Mouse (Mus musculus) liver, embryonic 15.5 days (tissue): Measurements from ENCODE around the gene Gpank1. TPM values are rescaled to one million over a fixed set of nuclear protein-coding genes. Genes with fewer than 3 reads are reported as not detected.
A peak's percentile ranks its signal among the peaks of the same experiment; 100 is the strongest.

Experiments
- ATAC-seq: fragments of 200-750 bp; cut with Nextera tagmentation; 2 replicates; pipeline ENCODE4 v1.8.0; 2017; ENCODE audit warnings: moderate number of reproducible peaks, mild to moderate bottlenecking, moderate library complexity; ENCODE audit not compliant: insufficient read depth
- H3K27ac ChIP-seq: fragments of 300-500 bp; sonication (generic); replicated peaks from 2 replicates; pipeline ENCODE4 v1.5.1; 2015; ENCODE audit warnings: mild to moderate bottlenecking, inconsistent platforms
- H3K27me3 ChIP-seq: fragments of 300-500 bp; sonication (generic); 2 replicates; pipeline ENCODE4 v1.6.1; 2015; ENCODE audit warnings: mild to moderate bottlenecking, inconsistent platforms
- H3K36me3 ChIP-seq: fragments of 300-500 bp; sonication (generic); replicated peaks from 2 replicates; pipeline ENCODE4 v1.6.1; 2015; ENCODE audit warnings: moderate library complexity, mild to moderate bottlenecking, inconsistent platforms
- H3K4me1 ChIP-seq: fragments of 300-500 bp; sonication (generic); replicated peaks from 2 replicates; pipeline ENCODE4 v1.6.1; 2015; ENCODE audit warnings: inconsistent platforms
- H3K4me2 ChIP-seq: fragments of 300-500 bp; sonication (generic); 2 replicates; pipeline ENCODE4 v1.6.1; 2015; ENCODE audit warnings: moderate library complexity, mild to moderate bottlenecking, inconsistent platforms
- H3K4me3 ChIP-seq: fragments of 300-500 bp; sonication (generic); replicated peaks from 2 replicates; pipeline ENCODE4 v1.5.1; 2015; ENCODE audit warnings: mild to moderate bottlenecking, inconsistent platforms
- H3K9ac ChIP-seq: fragments of 300-500 bp; sonication (generic); 2 replicates; pipeline ENCODE4 v1.6.1; 2015; ENCODE audit warnings: moderate library complexity, mild to moderate bottlenecking, inconsistent platforms
- H3K9me3 ChIP-seq: fragments of 300-500 bp; sonication (generic); replicated peaks from 2 replicates; pipeline ENCODE4 v1.6.1; 2016; ENCODE audit warnings: inconsistent platforms
- WGBS: fragments of 180-500 bp; shearing (Covaris S2); methylation state at CpG from one replicate; pipeline ENCODE4 v1.1.7; 2015; ENCODE audit warnings: mixed read lengths; ENCODE audit not compliant: insufficient replicate concordance; 5-methylcytosine and 5-hydroxymethylcytosine counted together
- polyA plus RNA-seq: library from polyadenylated mRNA; unstranded; fragments of >200 nt; fragmentation: Nextera tagmentation; extraction: Ambion mirVana; gene quantifications from 2 replicates; pipeline ENCODE4 v1.2.1, GENCODE M21; 2015

Gene Gpank1
- 12.8 and 15.5 TPM in 2 replicates for polyA plus RNA-seq

DNA sequence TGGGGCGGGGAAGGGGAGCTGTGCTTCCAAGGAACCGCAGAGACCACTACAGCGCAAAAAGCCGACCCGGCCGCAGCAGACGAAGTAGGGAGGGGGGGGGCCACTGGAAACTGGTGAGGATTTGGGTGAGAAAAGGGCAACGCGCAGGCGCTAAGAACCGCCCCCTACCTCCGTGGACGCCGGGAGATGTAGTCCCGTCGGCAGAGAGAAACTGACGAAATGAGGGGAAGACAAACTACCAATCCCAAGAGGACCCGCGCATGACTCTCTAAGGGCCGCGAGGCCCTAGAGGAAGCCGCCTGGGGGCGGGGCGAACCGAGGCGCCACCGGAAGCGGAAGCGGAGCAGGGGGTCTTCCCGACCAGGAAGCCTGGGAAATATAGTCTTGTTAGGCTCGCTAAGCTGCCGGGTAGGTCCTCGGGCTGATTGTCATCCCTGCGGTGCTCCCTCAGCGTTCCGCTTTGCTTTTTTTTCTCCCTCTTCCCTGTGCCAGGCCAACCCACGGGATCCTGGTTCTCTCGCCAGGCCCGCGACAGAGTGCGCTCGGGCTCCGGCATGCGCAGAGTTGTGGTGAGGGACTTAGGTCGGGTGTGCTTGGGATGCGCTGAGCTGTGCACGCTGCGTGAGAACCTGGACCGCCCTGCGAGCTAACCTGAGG is at the start of gene Gpank1:
TSS of gene Gpank1 (plus strand) at position 313 of the 657 bp plus-strand sequence.
- Histone ChIP-seq H3K9ac (peak within 1 kb of the TSS; percentile 94), H3K9me3 (no peaks in the 10 kb centered on the region), H3K4me1 (peaks cover 44% of the 10 kb centered on the region), H3K27me3 (no peaks in the 10 kb centered on the region), H3K4me2 (peak within 1 kb of the TSS; percentile 95), H3K27ac (peak within 1 kb of the TSS; percentile 92), H3K36me3 (peaks cover 55% of the 10 kb centered on the region), H3K4me3 (peak within 1 kb of the TSS; percentile 88)
- WGBS: under 1% methylated on average over 50 of the region's 50 CpGs
- ATAC-seq: peak; percentile 93

DNA sequence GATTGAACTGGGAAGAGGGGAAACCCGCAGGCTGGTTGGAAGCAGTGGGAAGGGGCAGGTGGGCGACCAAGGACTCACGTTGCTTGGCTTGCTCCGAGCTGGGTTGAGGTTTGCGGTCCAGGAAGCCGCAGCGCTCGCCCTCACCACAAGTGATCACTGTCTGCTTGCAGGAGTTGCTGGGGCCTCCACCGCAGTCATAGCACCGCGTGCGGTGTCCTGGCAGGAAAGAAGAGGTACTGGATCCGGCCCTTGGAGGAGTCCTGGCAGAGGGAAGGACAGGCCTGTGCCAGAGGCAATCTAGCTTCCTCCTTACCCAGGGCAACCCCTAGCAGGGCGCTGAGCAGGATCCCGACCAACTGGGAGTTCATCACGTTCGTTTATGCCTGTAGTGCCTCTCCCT is 47.2 kb upstream of the Gpank1 start:
- Histone ChIP-seq H3K4me2 (no peak overlapping the region), H3K4me3 (no peak overlapping the region), H3K9me3 (no peaks in the 10 kb centered on the region), H3K9ac (no peak overlapping the region; the same call in 1 of the 2 replicates), H3K27ac (no peak overlapping the region), H3K27me3 (peaks cover 44% of the 10 kb centered on the region), H3K36me3 (no peaks in the 10 kb centered on the region), H3K4me1 (peaks cover 31% of the 10 kb centered on the region)
- no peak for ATAC-seq
- 24% methylated on average over 17 of the region's 17 CpGs for WGBS

DNA sequence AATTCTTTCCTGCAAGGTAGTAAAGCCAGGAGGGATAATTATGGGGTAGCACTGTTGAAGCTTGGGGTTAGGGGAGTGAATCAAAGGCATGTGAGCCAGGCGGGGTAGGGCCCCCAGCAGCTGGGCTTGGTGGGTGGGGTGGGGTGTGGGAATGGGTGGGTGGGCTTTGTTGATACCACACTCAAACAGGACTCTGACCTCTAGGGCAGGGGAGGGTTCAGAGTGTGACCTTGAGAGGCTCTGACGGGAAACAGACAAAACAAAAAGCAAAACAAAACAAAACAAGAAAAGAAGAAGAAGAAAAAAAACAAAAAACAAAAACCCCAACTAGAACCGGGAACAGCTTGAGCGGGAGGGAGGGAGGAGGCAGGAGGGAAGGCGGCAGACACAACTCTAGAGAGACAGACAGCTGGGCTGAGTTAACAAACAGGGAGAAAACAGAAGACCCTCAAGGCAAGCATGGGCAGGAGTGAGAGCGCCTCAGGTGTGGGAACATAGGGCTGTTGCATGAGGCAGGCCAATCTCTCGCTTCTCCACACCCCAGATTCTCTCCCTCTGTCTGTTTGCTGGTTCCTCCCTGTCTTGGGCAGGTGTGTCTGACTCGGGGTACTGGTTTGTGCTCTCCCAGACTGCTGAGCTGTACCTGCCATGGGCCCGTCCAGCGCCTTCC is 44.6 kb upstream of the Gpank1 start, which contains the start of gene Ly6g6e:
TSS of gene Ly6g6e (plus strand) at position 396 of the 670 bp plus-strand sequence.
- no peak within 1 kb of the TSS for H3K4me3 ChIP-seq
- H3K9me3 ChIP-seq: no peaks in the 10 kb centered on the region
- peaks cover 46% of the 10 kb centered on the region for H3K4me1 ChIP-seq
- H3K27ac ChIP-seq: no peak within 1 kb of the TSS
- no peak for ATAC-seq
- whole genome bisulfite sequencing: 33% methylated on average over 10 of the region's 10 CpGs
- H3K36me3 ChIP-seq: no peaks in the 10 kb centered on the region
- H3K27me3 ChIP-seq: peaks cover 30% of the 10 kb centered on the region
- no peak within 1 kb of the TSS for H3K9ac ChIP-seq
- H3K4me2 ChIP-seq: peak within 1 kb of the TSS; percentile 29

DNA sequence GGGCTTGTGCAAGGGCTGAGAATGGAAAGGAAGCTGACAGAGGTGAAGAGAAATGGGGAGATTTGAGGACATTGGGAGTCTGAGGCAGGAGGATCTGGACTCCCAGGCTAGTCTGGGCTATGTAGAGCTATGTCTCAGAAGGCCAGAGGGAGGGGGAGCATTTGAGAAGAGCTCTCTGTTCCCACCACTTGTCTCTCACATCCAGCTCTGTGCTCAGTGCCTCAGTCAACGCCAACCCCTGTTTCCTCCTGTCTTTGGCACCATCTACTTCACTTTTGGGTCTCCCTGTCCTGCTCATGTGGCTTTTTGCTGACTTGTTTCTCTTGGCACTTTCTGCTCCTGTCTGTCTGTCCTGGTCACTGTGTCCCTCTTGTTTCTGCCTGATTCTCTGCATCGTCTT is 44.0 kb upstream of the Gpank1 start:
- H3K4me1 ChIP-seq: peaks cover 46% of the 10 kb centered on the region
- no peak overlapping the region for H3K4me3 ChIP-seq
- no peak overlapping the region for H3K9ac ChIP-seq

DNA sequence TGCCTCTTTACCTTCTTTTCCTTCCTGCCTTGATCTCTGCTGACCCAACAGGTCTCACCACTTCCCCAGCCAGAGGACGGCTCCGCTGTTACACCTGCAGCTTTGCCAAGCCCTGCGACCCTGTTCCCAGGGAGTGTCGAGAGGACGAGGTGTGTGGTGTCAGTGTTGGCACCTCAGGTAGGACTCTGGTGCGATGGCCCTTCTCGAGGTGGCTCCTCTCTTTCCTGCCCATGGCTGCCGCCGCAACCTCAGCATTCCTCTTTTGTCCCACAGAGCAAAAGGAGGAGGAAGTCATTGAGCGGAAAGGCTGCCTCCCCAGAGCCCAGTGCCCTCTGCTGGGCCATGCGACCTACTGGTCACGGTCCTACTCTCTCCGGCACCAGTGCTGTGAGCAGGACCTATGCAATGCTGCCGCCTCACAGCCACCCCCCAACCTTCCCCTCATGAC is 43.4 kb upstream of the Gpank1 start, which contains the start of gene Ly6g6d:
TSS of gene Ly6g6d (minus strand) at position 280 of the 448 bp plus-strand sequence.
- Histone ChIP-seq H3K36me3 (no peaks in the 10 kb centered on the region), H3K27me3 (peaks cover 29% of the 10 kb centered on the region), H3K9ac (no peak within 1 kb of the TSS), H3K9me3 (no peaks in the 10 kb centered on the region), H3K4me3 (no peak within 1 kb of the TSS), H3K4me1 (peaks cover 46% of the 10 kb centered on the region), H3K4me2 (peak within 1 kb of the TSS; percentile 29), H3K27ac (no peak within 1 kb of the TSS)
- no peak for ATAC-seq
- WGBS: 13% methylated on average over 14 of the region's 14 CpGs

More for the DNA sequence above, 44.0 kb upstream of the Gpank1 start:
- no peaks in the 10 kb centered on the region for H3K9me3 ChIP-seq
- H3K4me2 ChIP-seq: no peak overlapping the region
- WGBS: 18% methylated on average over 2 of the region's 2 CpGs
- peaks cover 30% of the 10 kb centered on the region for H3K27me3 ChIP-seq
- ATAC-seq: no peak
- H3K36me3 ChIP-seq: no peaks in the 10 kb centered on the region
- no peak overlapping the region for H3K27ac ChIP-seq

DNA sequence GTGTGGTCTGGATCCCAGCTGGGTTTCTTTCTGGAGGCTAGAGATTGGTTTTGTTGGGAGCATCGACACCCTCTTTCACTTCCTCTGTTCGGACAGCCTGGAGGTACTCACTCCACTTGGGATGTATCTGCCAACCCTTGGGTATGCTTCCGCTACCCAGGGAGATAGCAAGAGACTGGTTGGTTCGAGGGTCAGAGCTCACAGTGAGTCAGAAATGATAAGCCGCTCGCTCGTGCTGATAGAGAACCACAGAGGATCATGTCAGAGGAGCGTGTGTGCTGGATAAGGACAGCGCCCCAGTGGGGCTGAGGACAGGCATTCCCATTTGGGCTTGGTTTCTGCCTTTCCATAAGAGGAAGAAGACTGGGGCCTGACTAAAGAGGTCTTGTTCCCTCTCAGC is 41.5 kb upstream of the Gpank1 start:
- Histone ChIP-seq H3K9me3 (no peaks in the 10 kb centered on the region), H3K27ac (peak overlapping the region; percentile 85), H3K36me3 (no peaks in the 10 kb centered on the region), H3K27me3 (peaks cover 18% of the 10 kb centered on the region), H3K4me1 (peaks cover 47% of the 10 kb centered on the region), H3K9ac (peak overlapping the region; percentile 23), H3K4me2 (peak overlapping the region; percentile 70), H3K4me3 (peak overlapping the region; percentile 39)
- WGBS: 13% methylated on average over 9 of the region's 9 CpGs
- peak; percentile 96 for ATAC-seq

DNA sequence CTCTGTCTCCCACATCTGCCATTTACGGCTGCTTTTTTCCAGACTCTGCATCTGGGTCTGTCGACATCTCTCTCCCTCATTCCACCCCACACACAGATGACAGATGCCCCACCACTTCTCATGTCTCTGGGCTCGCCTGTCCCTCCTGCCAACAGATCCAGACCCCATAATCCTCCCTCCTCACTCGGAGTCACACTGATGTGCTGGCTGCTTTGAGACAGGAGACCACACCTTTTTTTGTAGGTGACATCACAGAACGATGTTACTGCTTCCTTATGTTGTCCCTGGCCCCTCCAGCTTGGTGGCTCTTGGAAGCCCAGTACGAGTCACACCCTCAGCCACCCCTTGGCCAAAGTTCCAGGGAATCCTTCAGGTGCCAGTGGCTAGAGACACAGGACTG is 41.0 kb upstream of the Gpank1 start:
- peaks cover 18% of the 10 kb centered on the region for H3K27me3 ChIP-seq
- peak overlapping the region; percentile 23 for H3K9ac ChIP-seq
- 26% methylated on average over 6 of the region's 6 CpGs for WGBS
- H3K4me2 ChIP-seq: peak overlapping the region; percentile 70
- no peaks in the 10 kb centered on the region for H3K36me3 ChIP-seq
- H3K9me3 ChIP-seq: no peaks in the 10 kb centered on the region
- ATAC-seq: peak; percentile 66
- peak overlapping the region; percentile 39 for H3K4me3 ChIP-seq
- peaks cover 51% of the 10 kb centered on the region for H3K4me1 ChIP-seq
- H3K27ac ChIP-seq: peak overlapping the region; percentile 85

DNA sequence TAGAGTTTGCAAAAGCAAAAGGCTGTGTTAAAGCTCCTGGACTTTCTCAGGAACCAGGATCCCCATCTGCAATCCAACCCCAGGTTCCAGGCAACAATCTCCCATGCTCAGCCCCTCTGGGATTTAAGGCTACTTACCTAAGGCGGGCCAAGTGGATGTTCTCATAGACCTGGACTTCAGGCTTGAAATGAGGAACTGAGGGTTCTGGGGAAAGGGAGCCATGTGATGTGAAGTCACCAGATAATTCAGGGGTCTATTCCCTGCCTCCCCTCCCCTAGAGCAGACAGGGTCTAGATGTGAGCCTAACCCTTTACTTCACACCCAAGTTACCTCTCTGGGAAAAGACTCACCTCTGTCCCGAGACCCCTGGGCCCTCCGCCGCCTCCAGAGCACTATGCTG is 40.5 kb upstream of the Gpank1 start:
- H3K4me2 ChIP-seq: peak overlapping the region; percentile 70

DNA sequence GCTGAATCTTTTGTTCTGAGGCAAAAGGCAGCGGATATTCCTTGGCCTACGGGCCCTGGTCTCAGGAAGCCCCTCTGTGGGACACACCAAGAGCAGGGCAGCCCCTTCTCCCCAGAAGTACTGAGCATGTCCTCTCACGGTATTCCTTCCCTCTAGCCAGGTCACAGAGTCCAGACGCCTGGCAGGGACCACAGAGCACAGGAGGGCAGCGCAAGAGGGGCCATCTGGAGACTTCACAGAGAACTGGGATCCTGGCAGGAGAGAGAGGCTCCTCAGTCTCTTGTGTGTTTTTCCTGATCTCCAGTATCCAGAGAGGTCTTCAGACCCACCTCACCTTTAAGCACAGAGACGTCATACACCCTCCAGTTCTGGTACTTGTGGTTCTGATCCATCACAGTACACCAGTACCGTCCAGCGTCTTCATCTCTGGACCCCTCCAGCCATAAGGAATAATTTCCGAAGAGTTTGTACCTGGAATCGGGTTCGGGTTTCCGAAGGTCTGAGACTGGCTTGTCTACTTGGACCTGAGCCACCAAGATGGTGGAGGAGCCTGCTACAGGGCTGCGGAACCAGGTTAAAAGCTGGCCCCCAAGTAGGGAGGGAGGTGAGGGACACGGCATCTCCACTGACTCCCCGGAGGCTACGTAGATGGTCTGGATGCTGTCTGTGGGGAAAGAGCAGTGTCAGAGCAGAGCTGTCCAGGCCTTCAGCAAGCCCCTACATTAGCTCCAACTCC is 38.2 kb upstream of the Gpank1 start:
- Histone ChIP-seq H3K27ac (no peak overlapping the region), H3K9me3 (no peaks in the 10 kb centered on the region), H3K36me3 (no peaks in the 10 kb centered on the region), H3K4me2 (no peak overlapping the region), H3K4me1 (peaks cover 42% of the 10 kb centered on the region), H3K9ac (no peak overlapping the region), H3K4me3 (no peak overlapping the region), H3K27me3 (peaks cover 5% of the 10 kb centered on the region)
- ATAC-seq: no peak
- 81% methylated on average over 16 of the region's 16 CpGs for WGBS

More for the DNA sequence above, 40.5 kb upstream of the Gpank1 start:
- peak overlapping the region; percentile 23; the same call in 1 of the 2 replicates for H3K9ac ChIP-seq
- ATAC-seq: no peak
- H3K9me3 ChIP-seq: no peaks in the 10 kb centered on the region
- peaks cover 18% of the 10 kb centered on the region for H3K27me3 ChIP-seq
- no peaks in the 10 kb centered on the region for H3K36me3 ChIP-seq
- peak overlapping the region; percentile 85 for H3K27ac ChIP-seq
- 83% methylated on average over 4 of the region's 4 CpGs for WGBS
- H3K4me3 ChIP-seq: no peak overlapping the region; the same call in 1 of the 2 replicates
- peaks cover 56% of the 10 kb centered on the region for H3K4me1 ChIP-seq

DNA sequence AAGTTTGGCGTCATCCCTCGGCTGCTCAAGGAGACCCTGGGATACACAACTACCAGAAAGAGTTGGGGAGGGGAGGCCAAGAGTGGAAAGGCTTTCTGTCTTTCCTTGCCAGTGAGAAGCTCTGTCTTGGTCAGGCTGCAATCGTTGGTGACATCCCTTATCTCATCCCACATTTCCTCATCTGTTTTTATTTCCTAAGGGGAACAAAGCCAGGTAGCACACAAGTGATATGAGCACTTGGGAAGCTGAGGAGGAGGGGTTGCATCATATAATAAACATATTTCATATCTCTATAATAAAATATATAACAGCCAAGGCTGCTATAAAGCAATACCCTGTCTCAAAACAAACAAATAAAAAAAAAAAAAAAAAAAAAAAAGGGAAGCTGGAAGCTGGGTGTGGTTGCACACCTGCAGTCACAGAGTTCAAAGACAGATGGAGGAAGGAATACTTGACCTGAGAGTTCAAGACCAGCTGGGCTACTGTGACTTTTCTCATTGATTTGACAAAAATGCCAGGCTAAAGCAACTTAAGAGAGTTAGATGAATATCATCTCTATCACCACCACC is 37.2 kb upstream of the Gpank1 start:
- Histone ChIP-seq H3K27me3 (no peaks in the 10 kb centered on the region), H3K27ac (no peak overlapping the region), H3K9ac (no peak overlapping the region), H3K9me3 (no peaks in the 10 kb centered on the region), H3K36me3 (no peaks in the 10 kb centered on the region), H3K4me3 (no peak overlapping the region), H3K4me1 (peaks cover 40% of the 10 kb centered on the region), H3K4me2 (no peak overlapping the region)
- 39% methylated on average over 3 of the region's 3 CpGs for WGBS
- no peak for ATAC-seq
